Mouse (Mus musculus) lung, postnatal 14 days (tissue): Measurements from ENCODE around the gene Phf23.
"Not testable (repeated sequence)": the region's sequence is repeated elsewhere in the genome, so short reads cannot be mapped to it uniquely, and the experiment has no call there.

ENCODE experiments used
- DNase-seq: peaks from one replicate; pipeline ENCODE4 v3.0.0; 2021

The Phf23 gene

DNA sequence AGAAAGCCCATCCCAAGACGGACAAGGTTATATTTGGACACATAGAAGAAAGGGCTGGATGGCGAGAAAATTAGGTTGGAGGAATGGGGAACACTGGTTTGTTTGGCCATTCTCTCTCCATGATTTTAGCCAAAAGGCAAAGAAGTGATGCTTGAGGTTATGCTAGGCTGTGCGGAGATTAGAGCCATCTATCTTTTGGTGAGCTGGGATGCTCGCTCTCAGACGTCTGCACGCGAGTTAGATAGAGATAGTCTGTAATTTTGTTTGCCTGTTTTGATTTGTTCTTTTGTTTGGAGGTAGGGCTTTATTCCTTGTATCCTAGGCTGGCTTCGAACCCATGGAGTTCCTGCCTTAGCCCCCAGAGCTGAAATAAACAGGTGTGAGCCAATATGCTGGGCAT is 5.6 kb downstream of the Phf23 start:
- DNase-seq, result no peak

DNA sequence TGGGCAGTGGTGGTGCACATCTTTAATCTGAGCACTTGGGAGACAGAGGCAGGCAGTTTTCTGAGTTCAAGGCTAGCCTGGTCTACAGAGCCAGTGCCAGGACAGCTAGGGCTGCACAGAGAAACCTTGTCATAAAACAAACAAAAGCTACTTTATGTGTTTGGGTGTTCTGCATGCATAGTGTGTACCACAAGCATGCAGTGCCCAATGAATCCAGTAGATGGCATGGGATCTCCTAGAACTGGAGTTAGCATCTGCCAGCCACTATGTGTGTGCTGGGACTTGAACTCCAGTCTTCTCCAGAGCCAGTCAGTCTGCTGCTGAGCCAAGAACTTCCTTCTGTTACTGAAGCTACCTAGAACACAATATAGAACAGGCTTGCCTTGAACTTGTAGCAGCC is 6.3 kb downstream of the Phf23 start:
- DNase-seq, result peak; percentile 49

DNA sequence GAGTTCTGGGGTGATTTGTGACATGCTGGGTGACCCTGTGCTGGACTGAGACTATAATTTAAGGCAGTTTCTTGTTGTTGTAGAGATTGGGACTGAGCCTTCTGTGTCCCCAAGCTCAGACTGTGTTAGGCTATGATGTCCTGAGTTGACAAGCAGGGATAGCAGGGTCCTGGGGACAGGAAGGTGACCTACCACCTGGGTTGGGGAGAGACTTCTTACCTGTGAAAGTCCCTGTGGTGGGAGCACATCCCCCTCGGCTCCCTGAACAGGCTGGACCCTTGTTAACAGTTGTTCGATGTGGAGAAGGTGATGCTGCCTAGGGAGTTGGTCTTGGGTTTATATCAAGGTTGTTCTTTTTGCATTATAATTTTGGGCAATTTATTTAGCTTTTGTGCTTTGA is 6.9 kb downstream of the Phf23 start:
- no peak for DNase-seq

DNA sequence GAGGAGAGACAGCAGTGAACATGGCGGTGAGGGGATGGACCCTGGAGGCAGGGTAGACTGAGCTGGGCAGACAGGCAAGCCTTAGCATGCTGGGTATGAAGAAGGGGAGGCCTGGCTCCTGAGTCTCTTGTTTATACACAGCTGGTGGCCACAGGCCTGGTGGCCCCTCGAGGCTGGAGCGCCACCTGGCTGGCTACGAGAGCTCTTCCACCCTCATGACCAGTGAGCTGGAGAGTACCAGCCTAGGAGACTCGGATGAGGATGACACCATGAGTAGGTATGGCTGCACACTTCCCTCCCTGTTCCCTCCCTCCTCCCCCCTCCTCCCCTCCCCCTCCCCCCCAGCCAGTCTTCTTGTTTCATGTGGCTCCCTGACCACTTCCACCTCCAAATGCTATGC is 9.9 kb downstream of the Phf23 start:
- no peak for DNase-seq

DNA sequence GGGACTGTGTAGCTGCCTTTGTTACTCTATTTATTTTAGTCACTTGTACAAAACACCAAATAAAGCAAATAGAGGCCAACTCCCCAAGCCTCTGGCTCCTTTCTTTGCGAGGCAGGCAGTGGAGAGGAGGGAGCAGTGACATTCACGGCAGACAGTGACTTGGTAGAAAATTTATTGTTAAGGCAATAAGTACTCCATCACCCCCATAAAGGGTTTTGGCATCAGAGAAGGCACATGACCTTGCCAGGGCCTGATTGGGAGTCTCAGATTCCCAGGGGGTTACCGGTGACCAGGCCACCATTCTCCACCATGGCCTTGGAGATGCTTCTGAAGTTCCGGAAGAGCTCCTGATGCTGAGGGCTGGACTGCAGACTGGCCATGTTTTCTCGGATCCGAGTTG is 14.5 kb downstream of the Phf23 start:
- DNase-seq, result no peak

DNA sequence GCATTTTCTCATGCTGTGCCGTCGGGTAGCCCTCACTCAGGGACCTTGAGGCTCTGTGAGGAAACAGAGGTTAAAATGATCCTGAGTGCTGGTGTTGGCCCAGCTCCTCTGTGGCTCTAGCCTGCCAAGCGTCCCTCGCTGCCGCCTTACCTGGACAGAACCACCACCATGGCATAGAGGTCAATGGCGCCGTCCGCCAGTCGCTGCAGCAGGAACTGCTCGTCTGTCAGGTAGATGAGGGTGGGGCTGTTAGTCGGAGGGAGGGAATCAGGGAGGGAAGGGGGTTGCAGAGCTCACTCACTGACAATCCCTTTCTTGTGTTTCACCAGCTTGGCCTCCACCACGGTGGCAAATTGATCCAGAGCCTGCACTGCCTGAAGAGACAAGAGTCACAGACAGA is 15.0 kb downstream of the Phf23 start:
- DNase-seq, result no peak

DNA sequence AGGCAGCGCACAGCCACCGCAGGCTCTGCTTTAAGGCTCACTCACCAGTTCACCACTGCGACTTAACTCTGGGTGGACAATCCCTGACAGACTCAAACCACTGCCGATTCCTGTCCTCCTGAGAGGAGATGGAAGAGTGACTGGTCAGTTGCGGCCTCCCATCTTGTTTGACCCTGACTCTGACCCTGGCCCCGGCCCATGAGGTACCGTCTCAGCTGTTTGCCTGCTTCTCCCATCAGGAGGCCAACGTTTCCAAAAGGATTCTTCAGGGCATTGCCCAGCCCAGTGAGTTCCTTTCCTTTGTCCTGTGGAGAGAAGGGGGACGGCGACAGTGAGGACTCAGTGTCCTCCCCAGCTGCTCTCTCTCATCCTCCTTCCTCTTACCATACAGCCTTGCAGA is 15.4 kb downstream of the Phf23 start:
- no peak for DNase-seq

DNA sequence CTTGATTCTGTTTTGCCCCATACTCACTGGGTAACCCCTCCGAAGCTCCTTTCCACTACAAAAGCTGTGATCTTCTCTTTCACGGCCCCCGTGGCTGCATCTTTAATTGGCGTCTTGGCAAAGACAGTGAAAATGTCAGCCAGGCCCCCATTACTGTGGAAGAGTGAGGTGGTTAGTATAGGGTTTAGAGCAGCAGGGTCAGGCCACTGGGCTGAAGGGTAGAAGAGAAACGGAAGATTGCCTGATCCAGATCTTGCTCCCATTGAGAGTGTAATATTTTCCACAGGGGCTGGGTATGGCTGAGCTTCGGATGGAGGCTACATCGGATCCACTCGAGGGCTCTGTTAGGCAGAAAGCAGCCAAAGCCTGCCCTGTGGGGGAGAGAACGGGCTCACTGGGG is 17.4 kb downstream of the Phf23 start:
- no peak for DNase-seq

DNA sequence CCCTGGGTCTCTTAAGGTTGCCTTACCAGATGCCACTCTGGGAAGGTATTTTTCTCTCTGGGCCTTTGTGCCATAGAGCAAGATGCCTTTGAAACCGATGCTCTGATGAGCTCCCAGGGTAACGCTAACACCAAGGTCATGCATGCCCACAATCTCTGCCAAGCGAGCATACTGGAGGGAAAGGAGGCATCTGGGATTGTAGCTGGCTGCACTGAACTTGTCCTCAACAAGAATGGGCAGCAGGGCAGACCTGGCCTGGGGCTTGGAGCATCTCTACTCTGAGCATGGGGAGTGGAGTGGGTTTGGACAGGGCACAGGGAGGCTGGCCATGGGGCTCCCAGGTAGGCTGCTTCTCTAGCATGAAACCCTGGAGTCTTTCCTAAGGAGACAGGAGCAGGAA is 17.8 kb downstream of the Phf23 start:
- no peak for DNase-seq

DNA sequence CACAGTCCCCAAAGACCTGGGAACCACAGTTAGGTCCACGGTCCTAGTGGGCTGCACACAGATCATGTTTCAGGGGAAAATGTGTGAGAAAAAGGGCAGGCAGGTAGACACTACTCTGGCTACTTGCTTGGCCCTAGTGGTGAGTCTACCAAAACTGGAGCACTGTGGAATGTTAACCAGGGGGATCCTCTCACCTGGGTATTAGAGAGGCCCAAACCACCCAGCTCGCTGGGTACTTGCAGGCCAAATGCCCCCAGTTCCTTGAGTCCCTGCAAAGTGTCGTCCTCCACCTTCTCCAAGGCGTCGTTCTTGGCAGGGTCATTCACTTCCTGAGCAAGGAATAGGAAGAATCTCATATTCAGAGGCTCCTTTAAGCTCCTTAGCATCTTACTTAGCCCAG is 18.5 kb downstream of the Phf23 start:
- no peak for DNase-seq

DNA sequence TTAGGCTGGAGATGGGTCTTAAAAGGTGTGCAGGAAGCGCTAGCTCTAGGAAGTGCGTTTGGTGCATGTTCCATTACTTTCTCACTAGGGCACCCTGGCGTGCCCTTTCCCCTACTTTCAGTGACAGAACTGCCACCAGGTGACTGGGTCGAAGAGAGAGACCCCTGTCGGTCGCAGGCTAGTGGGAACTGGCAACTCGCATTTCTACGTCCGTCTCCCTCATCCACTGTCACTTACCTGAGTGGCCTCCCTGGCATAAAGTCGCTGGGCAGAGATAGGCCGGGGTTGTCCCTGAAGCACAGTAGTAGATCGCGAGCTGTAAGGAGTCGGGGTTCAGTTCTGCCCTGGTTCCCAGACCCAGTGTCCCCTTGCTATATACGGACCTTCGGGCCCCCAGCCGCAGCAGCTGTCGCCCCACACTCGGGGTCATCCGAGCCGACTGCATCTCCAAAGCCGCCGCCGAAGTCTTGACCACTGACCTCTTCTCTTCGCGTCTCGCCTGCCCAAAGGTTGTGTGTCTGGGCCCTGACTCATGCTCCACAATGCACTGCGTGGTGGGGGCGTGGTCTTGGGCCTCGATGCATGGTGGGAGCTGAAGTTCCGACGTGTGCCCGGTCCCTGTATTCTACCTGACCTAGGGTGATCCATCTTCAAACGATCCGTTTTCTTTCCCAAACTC is 19.4 kb downstream of the Phf23 start, which contains the start of gene Acadvl:
Acadvl (minus strand) TSS at position 532 of the 679 bp plus-strand sequence.
- peak; percentile 87 for DNase-seq

DNA sequence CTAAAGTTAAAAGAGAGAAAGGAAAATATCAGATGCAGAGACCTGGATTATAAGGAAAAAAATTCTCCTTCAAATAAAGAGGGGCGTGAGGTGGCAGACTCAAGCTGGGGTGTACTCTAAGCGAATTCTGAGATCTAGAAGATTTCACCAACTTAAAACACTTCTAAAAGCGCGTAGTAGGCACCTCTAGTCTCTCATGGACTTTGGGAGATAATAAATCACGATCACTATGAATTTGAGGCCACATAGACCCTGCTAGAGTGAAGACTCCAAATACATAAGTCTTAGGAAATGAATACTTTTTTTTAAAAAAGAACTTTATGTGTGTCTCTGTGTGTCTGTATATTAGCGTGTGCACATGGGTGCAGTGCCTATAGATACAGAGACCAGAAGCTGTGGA is 20.1 kb downstream of the Phf23 start:
- no peak for DNase-seq

DNA sequence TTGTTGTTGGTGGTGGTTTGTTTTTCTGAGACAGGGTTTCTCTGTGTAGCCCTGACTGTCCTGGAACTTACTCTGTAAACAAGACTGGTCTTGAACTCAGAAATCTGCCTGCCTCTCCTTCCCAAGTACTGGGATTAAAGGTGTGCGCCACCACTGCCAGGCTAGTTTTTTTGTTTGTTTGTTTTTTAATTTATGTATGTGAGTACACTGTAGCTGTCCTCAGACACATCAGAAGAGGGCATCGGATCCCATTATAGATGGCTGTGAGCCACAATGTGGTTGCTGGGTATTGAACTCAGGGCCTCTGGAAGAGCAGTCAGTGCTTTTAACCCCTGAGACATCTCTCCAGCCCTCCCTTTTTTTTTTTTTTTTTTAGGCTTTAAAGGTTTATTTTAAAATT is 20.6 kb downstream of the Phf23 start:
- DNase-seq, result not testable (repeated sequence)

DNA sequence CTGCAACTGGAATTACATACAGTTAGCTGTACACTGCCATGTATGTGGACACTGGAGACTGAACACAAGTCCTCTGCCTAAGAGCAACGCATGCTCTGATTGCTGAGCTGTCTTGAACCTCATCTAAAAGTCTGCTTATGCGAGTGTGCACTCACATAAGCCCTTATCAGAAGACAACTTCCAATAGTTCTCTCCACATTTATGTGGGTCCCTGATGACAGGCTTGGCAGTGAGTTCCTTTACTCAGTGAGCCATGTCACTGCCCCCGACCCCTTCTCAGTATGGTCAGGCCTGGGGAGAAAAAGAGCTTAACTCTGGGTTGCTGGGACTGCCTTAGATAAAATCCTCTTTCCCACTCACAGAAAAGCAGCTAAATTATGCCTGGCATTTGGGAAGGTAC is 21.1 kb downstream of the Phf23 start, which contains the start of gene Dlg4:
Dlg4 (plus strand) TSS at position 274 of the 400 bp plus-strand sequence.
- no peak for DNase-seq

DNA sequence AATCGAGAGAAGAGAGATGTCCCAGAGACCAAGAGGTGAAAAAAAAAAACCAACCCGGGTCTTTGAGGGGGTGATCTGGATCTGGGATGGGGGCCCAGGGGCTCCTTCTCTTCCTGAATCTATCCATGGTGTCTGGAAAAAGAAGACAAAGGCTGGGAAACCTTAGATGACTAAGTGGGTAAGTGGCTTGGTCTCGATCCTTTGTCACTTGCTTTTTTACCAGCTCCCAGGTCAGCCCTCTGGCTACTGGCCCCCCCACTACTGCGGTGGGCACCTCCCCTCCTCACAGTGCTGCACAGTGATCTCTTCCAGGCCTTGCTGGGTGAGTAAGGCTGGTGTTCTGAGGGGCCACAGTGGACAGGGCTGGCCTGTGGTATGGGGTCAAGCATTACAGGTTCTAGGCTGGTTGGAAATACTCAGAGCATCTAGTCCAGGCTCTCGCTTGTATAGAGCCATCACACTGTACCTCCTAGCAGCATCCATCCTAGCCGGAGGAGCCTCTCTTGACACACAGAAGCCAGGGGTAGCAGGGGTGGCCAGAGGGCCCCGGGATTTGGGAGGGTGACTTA is 21.7 kb downstream of the Phf23 start:
- no peak for DNase-seq

DNA sequence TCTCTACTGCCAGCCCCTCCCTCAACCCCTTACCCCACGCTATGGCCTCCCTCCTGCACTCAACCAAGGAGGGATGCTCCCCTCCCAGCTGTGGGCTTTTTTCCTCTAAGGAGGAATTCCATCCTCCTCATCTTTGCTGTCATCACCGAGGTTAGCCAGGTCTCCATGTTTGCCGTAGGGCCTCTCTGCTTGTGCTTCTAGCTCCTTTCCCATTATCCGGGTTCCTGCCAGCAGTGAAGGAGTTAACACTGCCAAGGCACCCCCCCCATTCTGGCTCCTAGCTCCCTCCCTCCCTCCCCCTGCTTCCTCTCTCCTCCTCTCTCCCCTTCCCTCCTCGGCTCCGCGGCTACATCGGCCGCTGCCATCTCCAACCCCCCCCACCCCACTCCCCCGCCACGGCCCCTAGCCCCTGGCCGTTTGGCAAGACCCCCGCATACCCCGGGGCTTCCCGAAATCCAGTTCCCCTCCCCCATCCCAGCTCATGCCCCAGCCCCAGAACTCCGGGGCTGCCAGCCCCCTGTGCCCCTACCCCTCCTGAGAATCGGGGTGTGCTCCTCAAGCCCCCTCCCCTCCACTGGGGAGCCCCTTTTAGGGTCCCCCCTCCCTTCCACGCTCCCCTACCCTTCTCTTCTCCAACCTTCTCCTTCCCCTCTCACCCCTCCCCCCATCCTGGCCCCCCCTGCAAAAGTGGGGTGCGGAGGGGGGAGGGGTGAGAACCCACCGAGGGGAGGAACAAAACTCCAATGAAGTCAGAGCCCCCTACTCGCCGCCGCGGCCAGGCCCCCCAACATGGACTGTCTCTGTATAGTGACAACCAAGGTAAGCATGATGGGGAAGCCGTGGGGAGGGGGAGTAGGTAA is 22.8 kb downstream of the Phf23 start:
- peak; percentile 55 for DNase-seq

DNA sequence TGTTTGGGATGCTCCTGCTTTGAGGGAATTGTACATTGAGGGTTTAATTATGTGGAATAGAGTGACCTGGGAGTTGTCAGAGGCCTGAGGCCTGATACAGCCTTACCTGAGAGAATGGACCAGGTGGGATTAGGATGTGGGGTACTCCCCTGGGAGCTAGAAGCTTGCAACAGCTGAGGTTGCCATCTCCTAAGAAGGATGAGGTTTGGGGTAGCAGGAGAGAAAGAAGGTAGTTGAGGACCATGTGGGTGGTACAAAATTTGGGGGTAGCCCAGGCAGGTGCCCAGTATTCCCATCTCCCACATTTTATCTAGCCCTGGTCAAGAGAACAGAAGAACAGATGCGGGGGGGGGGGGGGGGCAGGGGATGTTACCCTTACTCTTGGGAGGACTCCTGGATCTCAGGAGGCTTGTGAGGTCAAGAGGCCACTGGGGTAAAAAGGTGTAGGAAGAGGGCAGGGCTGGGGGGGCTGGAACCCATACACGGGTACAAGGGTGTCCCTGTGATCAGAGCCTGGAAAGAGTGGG is 24.0 kb downstream of the Phf23 start:
- DNase-seq, result no peak

DNA sequence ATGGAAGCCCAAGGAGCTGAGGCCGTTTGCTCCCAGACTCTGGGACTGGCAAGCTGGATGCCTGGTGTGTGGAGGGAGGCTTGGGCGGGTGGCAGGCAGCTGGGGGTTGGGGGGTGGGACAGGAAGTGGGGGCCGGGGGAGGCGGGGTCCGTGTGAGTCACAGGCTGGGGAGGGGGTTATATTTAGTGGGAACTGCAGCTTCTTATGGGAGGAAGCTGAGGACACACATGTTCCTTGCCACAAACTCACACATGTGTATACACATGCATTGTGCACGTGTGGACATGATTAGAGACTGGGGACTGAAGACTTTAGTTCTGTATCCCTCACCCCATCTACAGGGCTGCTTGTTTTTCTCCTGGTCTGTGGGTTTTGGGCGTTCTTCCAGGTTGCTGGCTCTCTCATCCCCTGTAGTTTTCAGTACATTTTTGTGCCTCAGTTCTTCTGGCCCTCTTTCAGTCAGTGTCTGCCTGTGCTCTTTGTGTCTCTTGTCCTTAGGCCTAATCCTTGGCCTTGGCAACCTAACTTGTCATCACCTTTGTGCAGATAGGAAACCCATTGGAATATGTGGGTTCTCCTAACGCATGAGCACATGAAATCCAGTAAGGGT is 24.6 kb downstream of the Phf23 start:
- DNase-seq, result no peak

DNA sequence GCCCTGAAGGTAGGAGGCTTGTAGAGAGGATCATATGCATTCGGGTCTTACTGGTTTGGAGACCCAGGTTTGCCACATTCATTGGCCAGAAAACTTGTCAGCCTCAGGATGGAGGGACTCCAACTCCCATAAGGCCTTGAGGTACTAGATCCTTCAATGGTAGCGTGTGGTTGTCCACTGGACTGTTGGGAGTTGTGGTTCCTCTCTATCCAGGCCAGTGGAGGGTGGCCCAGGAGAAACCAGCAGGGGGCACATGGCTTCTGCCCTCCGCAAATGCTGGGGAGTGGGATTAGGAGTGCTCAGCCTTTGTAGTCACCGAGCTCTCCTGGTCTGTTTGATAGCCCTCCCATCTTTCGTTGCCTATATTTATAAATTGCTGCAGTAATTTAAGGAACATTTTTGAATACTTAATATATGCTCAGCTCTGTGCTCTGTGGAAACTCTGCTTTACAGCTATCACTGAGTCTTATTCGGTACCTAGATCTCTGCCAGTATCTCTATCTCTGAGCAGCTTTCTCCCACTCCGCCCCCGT is 25.2 kb downstream of the Phf23 start:
- peak; percentile 74 for DNase-seq

DNA sequence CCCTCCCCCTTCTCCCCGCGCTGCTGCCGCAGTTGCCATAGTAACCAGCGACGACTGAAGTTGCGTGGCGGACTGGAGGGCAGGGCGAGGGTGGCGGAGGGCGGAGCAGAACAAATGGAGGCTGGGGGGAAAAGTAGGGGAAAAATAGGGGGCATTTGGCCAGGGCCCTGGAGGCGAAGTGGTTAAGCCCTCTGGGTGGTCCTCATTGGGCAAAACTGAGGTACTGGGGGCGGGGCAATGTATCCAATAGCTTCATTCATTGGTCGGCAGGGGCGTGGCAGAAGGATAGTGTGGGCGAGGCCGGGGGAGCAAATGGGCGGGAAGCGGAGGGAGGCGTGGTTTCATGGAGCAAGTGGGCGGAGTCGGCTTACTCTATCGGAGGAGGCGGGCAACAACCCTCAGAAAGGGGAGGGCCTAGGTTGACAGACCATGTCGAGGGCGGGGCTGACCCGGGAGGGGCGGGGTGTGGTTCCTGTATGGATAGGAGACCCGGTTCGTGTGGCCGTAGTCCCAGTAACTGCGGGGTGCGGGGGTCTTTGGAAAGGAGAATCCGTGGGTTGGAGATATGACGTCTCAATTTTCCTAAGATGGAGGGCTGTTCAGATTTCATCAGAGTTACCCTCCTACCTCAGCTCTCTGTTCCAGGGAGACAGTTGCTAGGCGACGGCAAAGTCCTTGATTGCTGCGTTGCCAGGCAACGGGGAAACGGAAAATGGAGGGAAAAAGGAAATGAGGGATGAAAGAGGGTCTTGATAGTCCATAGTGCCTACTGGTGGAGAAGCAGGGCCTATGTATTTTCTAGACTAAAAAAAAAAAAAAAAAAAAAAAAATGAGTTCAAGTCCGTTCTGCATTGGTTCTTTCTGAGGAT is 25.9 kb downstream of the Phf23 start:
- DNase-seq, result peak; percentile 98

DNA sequence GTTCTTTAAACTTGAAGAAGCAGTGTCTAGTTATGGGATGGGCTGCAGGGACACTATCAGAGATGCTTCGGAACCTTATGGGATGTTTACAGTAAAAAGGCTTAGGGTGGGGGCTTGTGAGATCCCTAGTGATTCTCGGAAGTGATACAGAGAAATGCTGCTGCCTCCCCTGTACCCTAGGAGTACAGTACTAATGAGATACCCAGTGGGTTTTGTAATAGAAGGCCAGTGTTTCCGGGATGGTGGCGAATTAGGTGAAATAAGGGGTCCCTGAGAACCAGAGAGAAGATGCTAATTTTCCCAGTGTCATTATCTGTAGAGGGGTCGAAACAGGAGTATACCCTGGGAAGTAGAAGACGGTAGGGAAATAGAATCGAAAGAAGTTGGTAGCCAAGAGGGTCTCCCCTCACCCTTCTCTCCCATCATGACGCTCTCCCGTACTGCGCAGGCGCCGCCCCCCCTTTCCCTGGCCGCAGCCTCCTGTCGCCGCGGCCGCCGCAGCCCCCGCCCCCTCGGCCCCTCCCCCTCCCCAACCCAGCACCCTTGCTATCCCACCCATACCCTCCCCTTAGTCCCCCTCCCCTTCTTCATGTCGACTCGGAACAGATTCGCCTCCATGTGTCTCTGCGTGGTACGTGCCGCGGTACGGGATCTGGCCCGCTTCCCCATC is 28.0 kb downstream of the Phf23 start:
- no peak for DNase-seq

DNA sequence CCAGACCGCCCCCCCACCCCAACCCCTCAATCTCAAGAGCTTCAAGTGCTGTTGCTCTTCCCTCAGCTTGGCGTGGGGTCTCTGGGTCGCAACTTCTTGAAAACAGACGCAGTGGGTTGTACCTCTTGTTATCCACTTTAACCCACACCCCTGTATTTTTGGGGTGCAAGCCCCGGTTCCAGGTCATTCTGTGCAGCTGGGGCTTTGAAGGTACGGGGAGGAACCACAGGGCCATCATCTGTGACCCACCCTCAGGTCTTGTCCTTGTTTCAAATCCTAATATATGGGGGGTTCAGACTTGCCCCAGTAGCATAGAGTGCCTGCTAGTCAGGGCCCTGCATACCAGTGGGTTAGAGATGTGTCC is 28.6 kb downstream of the Phf23 start:
- DNase-seq, result no peak
